Comparison of ENCODE assay signal across 11 mouse cellular contexts in the genomic region with DNA sequence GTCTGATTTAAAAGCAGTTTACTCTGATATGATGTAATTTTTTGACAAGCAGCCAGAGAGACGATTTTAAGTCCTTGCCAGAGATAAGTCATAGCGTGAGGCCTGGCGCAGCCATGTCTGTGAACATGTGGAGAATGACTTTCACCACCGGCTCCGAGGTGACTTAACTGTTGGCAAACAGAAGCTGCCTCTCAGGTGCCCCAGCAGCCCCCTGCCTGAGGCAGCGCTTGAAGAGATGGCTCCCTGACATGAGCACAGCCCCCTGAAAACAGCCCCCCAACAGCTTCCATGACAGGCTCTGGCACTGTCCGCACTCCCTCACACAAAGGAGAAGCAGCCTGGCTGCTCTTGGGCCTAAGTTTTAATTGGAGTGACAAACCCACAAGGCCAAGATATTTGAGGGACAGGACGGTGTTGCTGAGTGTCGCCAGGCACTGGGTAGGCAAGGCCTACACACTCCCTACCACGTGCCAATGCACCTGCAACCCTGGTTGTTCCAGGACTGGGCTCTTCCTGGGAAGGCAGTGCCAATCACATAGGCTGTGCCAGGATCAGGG. TPM values are rescaled to one million over a fixed set of nuclear protein-coding genes. Genes with fewer than 3 reads are reported as not detected.
DNase-seq lines count a peak whose midpoint lies in the region; ATAC-seq lines count a peak whose summit lies in the region.
"Had no signal": no experiment of that assay in that cellular context is flagged by ENCODE, and none has a peak within 500 bp of the region (broad histone marks: within the 10 kb centered on the region; RNA-seq: fewer than 3 reads in every experiment).

No protein-coding gene starts in this region.

- peak overlapping the region; percentile 68 for H3K27ac ChIP-seq in midbrain, embryonic 10.5 days (replicated peaks)
- H3K27ac ChIP-seq in midbrain, embryonic 11.5 days (ENCODE audit: low read depth, low read length): no peak overlapping the region
- H3K27ac ChIP-seq in limb, embryonic 10.5 days: 0 out of 2 replicates have a peak overlapping the region, but pooled peaks have one; percentile 6
- H3K27ac ChIP-seq: kidney, embryonic 15.5 days; liver, embryonic 15.5 days had no signal

- no peak overlapping the region for H3K4me2 ChIP-seq in midbrain, embryonic 11.5 days
- H3K4me2 ChIP-seq: kidney, embryonic 15.5 days; liver, embryonic 15.5 days had no signal

- WGBS in midbrain, embryonic 10.5 days: 91% methylated on average over 10 of the region's 10 CpGs
- 86% methylated on average over 10 of the region's 10 CpGs for WGBS in midbrain, embryonic 11.5 days
- WGBS in limb, embryonic 10.5 days: 93% methylated on average over 10 of the region's 10 CpGs

- H3K27me3 ChIP-seq in midbrain, embryonic 10.5 days (ENCODE audit: low read depth, poor library complexity, severe bottlenecking): no peaks in the 10 kb centered on the region
- no peaks in the 10 kb centered on the region for H3K27me3 ChIP-seq in midbrain, embryonic 11.5 days (ENCODE audit: control insufficient read depth, insufficient read depth, low read length)
- no peaks in the 10 kb centered on the region for H3K27me3 ChIP-seq in limb, embryonic 10.5 days (ENCODE audit: low read depth, poor library complexity, severe bottlenecking)
- H3K27me3 ChIP-seq: kidney, embryonic 15.5 days; liver, embryonic 15.5 days had no signal

- H3K4me1 ChIP-seq in midbrain, embryonic 10.5 days: peaks cover 73% of the 10 kb centered on the region
- H3K4me1 ChIP-seq in midbrain, embryonic 11.5 days (ENCODE audit: control insufficient read depth, insufficient read depth, low read length): peaks cover 34% of the 10 kb centered on the region
- peaks cover 56% of the 10 kb centered on the region for H3K4me1 ChIP-seq in limb, embryonic 10.5 days

- H3K4me3 ChIP-seq in midbrain, embryonic 10.5 days: no peak overlapping the region
- no peak overlapping the region for H3K4me3 ChIP-seq in midbrain, embryonic 11.5 days (ENCODE audit: low read depth, low read length)
- no peak overlapping the region for H3K4me3 ChIP-seq in limb, embryonic 10.5 days
- H3K4me3 ChIP-seq: kidney, embryonic 15.5 days; liver, embryonic 15.5 days had no signal

- H3K9ac ChIP-seq in midbrain, embryonic 11.5 days (ENCODE audit: low read length): no peak overlapping the region
- H3K9ac ChIP-seq: kidney, embryonic 15.5 days; liver, embryonic 15.5 days had no signal

- no peaks in the 10 kb centered on the region for H3K9me3 ChIP-seq in midbrain, embryonic 10.5 days (replicated peaks)
- H3K9me3 ChIP-seq in midbrain, embryonic 11.5 days (ENCODE audit: control insufficient read depth, low read length): no peaks in the 10 kb centered on the region
- no peaks in the 10 kb centered on the region for H3K9me3 ChIP-seq in limb, embryonic 10.5 days (replicated peaks)
- H3K9me3 ChIP-seq: kidney, embryonic 15.5 days; liver, embryonic 15.5 days had no signal

- peaks cover 21% of the 10 kb centered on the region for H3K36me3 ChIP-seq in midbrain, embryonic 10.5 days
- H3K36me3 ChIP-seq in midbrain, embryonic 11.5 days (ENCODE audit: control insufficient read depth, insufficient read depth, low read length): no peaks in the 10 kb centered on the region
- peaks cover 55% of the 10 kb centered on the region for H3K36me3 ChIP-seq in limb, embryonic 10.5 days

- no peak for ATAC-seq in midbrain, embryonic 11.5 days (ENCODE audit: low FRiP score)

- DNase-seq in cerebellum, adult 11-12 months: peak; percentile 57
- DNase-seq in cerebellum, postnatal 36 days: no peak
- no peak for DNase-seq in midbrain, embryonic 10.5 days (ENCODE audit: low spot score)
- DNase-seq in midbrain, embryonic 11.5 days (ENCODE audit: low spot score, missing footprints): no peak
- no peak for DNase-seq in limb, embryonic 10.5 days (ENCODE audit: low spot score)
- DNase-seq in kidney, postnatal 36 days: no peak
- DNase-seq in thymus, postnatal 14 days: no peak
- DNase-seq in spleen, adult 12 weeks (ENCODE audit: low spot score): no peak
- DNase-seq: B cell, adult 2 months had no signal

RNA-seq across cellular contexts. Expression of a gene that starts 56.7 kb away (rescaled TPM):
- 0.82 and 0.90 TPM in 2 replicates for polyA plus RNA-seq in midbrain, embryonic 10.5 days (2016; fragmentation: Nextera tagmentation; extraction: Ambion mirVana)
- 0.69 and 1.2 TPM in 2 replicates for polyA plus RNA-seq in midbrain, embryonic 11.5 days (2014; fragmentation: Nextera tagmentation; extraction: Ambion mirVana)
- polyA plus RNA-seq in limb, embryonic 10.5 days (2016; fragmentation: Nextera tagmentation; extraction: Ambion mirVana): 0.14 and 0.48 TPM in 2 replicates
